Mouse (Mus musculus) heart, adult 8-10 months (tissue): ENCODE data around the gene Pawr. TPM values are rescaled to one million over a fixed set of nuclear protein-coding genes. Genes with fewer than 3 reads are reported as not detected.
"Not testable (repeated sequence)": the region's sequence is repeated elsewhere in the genome, so short reads cannot be mapped to it uniquely, and the experiment has no call there.

Source experiments
- DNase-seq: peaks from one replicate; pipeline ENCODE4 v3.0.0; 2022; ENCODE audit warnings: low spot score
- total RNA-seq, 4 experiments: library from RNA; stranded (reverse); gene quantifications; 2 replicates each; pipeline ENCODE4 v1.2.4; 2022

Pawr gene
- total RNA-seq, 4 experiments from 2014 or later = 3.2 to 4.6 (median 4.1) TPM

DNA sequence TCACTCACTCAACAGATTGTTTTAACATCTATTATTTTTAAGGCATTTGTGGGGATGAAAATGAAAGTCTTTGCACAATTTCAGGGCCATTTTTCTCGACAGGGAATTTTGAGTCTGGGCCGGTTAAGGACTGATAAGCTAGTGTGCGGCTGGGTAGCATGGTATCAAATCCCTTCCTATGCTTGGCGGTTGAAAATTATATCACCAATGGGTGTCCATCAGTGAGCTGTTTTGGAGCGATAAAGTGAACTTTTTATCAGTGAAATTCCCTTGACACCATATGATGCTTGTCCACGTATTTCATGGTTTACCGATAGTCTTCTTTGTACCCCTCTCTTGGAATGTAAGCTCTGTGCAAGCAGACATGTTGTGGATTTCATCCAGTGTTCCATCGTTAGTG lies 17.5 kb upstream of the Pawr start:
- DNase-seq = no peak

GRCm38 (mm10) chr10:108315236-108315635 lies 16.7 kb upstream of the Pawr start:
- DNase-seq = no peak

- DNase-seq = no peak
Observed at GRCm38 (mm10) chr10:108328356-108328755, 3.6 kb upstream of the Pawr start.

DNA sequence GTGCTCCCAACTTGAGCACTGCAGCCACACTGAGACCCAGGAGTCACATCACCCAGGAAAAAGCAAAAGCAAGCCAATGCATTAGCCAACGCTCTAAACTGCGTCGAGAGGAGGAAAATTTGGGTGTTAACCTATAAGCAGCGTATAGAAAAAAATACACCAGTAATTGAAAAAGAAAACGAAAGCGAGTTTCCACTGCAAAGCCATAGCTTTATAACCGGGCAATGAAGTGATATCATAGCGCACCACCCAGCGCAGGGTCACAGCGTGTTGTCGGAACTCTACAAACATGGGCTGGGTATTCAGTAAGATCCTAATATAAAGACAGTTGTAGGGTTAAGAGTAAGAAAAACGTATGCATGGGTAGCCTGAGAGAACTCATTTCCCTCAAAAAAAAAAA lies 2.9 kb upstream of the Pawr start:
- no peak for DNase-seq

DNA sequence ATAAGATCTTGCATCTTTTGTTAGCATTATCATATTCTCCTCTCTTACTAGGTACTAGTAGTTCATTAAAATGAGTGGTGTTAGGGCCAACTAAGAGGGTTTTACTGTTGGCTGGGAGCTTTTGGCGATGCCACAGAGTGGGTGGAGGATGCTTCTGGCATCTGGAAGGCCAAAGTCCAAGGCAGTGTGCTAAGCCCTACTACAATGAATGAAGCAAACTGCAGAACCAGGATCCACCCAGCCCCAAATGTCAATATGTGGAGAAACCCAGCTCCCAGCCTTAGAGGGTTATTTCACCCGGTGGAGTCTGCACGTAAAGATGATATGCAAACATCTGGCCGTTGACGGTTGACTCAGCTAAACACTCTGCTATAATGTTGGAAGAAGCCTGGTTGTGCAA lies 2.1 kb upstream of the Pawr start:
- no peak for DNase-seq

DNA sequence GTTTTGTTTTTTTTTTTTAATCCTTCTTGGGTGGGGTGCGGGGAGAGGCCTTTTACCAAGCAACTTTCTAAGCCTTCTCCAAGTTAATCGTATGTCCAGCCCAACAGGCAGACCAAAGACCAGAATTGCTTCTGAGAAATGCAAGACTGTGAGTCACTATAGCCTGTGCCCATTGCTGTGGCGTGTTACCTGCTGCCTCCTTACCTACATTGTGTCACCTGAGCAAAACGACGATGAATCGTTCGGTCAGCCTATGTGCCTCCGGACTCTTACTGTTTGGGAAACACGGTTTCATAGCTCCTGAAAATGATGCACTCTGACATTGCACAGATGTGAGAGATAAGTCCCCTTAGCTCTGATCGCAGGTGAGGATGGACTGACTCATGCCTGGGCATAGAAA lies 957 bp upstream of the Pawr start:
- DNase-seq = no peak

GRCm38 (mm10) chr10:108332571-108333541 lies 935 bp downstream of the Pawr start:
- peak; percentile 23 for DNase-seq

DNA sequence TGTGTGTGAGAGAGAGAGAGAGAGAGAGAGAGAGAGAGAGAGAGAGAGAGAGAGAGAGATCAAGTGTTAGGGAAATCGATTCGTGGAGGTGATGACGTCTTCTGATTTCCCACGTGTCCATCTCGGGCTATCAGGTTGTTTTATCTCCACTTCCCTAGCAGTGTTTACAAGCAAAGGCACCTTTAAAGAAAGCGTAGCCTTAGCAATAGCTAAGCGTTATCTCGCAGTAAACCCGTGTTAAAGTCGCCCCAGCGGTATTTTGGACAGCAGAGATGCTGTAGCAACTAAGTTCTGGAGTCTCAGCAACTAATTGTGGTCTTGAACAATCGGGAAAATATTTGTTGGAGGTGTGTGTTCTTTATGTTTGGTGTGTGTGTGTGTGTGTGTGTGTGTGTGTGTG lies 1.7 kb downstream of the Pawr start:
- no peak for DNase-seq

DNA sequence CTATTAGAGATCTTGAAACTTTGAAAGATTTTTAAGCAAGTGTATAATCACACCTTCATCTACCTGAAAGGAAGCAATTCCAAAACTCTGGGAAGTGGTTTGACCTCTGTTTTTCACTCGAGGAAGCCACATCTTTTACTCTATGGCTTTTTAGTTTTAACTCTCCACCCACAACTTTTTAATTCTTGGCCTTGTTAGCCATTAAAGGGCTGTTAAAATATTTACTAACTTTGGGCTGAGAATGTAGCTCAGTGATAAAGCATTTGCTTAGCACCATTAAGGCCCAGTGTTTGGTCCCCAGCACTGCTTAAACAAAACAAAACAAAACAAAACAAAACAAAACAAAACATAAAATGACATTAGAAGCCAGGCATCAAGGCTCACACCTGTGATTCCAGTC lies 2.2 kb downstream of the Pawr start:
- DNase-seq = no peak

DNA sequence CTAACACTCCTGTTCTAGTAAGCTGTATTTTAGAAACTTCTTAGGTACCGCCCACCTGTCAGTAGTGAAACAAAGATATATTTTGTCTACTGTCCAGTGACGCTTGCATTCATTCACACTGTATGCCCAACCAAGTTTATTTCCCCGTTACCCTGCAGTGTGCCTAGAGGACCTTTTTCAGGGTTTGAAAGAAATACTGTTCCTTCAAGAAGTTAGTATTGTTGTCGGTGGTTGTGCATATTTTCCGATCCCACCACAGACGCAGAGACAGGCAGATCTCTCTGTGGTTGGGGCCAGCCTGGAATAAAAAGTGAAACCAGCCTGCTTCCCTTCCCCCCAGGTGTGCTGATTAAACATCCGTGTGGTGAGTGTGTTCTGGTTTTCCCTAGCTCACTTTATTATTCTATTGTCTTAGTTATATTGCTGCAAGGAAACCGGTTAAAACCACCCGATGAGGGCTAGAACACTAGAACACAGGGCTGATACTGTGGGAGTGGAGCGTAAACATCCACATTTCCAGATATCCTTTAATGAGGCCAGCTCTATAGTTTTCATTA lies 3.9 kb downstream of the Pawr start:
- DNase-seq = no peak

DNA sequence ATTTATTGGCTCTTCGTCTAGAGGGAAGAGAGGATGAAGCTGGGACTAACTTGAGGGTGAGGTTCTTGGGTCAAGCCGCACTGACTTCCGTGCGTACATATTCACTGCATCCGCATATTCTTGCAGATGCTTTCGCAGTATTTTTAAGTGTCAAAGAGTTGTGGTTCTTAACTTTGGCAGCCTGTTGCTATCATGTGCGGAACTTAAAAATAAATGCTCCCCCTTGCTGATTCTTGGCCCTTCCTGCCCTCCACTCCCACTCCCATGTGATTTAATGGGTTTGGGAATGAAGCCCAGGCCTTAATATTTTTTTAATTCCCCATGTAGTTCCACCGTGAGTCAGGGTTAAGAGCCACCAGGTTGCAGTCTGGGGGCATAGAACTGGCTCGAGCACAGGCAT lies 4.7 kb downstream of the Pawr start:
- no peak for DNase-seq

DNA sequence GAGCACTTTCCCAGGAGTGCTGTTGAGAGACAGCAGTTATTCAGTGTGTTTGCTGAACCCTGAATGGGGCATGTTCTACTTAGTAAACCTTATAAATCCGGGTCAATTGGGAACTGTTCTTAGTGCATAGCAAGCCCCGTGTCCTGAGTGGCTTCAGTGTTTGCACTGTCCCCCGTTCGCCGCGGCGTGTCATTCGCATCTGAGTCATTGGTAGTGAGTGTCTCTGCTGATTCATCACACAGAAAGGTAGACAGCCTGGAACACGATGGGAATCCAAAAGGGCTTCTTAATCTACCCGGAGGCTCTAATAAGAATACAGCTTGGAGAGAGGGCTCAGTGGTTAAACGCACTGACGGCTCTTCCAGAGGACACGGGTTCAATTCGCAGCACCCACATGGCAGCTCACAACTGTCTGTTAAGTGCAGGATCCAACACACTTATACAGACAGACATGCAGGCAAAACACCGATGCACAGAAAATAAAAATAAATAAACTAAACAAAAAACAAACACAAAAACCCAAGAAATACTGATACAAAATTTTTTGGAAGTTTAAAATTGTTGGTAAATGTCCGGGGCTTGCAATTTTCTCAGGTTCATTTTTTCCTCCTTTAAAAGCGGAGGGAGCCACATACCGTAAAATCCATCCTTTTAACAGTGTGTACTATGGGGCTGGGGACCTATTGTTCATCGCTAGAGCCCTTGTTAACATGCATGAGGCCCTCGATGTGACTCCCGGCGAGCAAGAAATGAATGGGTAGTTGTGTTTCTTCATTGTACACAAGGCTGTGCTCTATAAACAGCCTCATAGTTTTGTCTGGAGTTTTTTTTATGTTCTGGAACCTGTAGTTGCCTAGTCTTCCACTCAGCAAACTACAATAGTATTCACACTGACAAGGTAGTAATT lies 6.4 kb downstream of the Pawr start:
- DNase-seq = no peak

- DNase-seq = no peak
Observed at GRCm38 (mm10) chr10:108339118-108339517, 7.2 kb downstream of the Pawr start.

DNA sequence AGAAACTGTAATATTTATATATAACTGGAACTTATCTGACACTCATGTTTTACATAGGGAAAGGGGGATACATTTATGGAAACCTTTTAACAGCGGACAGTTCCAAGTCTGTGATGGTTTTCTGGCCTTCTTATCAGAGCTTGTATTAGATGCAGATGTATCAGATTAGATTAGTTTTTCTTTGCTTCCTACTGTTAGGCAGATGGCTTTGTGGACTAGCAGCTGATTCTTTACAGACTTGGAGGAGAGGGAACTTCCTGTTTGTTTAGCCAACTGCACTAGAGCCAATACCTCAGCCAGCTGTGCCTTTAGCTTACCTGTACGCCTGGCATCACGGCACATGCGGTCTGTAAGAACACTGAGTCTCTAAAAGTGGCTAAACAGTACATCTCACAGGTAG lies 8.0 kb downstream of the Pawr start:
- DNase-seq = no peak

DNA sequence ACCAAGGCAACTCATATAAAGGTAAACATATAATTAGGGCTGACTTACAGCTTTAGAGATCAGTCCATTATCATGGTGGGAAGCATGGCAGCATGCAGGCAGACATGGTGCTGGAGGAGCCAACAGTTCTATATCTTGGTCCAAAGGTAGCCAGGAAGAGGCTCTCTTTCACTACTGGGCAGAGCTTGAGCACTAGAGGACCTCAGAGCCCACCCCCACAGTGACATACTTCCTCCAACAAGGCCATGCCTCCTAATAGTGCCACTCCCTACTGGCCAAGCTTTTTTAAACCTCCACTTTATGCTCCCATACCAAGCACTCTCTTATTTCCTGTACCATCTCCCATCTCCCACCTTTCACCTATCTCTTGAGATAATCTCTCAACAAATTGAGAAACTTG lies 11.8 kb downstream of the Pawr start:
- no peak for DNase-seq

DNA sequence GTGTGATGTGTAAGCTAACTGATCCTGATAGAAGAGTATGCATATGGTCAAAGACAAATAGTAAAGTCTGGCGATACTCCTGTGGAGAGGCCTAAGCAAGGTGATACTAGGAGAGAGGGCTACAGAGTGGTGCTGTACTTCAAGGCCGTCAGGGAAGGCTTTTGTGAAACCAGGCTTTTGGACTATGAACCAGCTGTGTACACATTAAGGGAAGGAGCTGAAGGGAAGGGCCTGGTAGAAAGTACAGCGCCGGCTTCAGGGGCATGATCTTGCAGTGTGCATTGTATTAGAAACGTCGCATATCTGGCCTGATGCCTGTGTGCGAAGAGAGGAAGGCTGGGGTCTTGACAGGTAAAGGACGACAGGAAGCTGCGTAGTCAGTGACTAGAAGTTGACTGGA lies 13.2 kb downstream of the Pawr start:
- DNase-seq = no peak

- not testable (repeated sequence) for DNase-seq
Observed at GRCm38 (mm10) chr10:108346301-108346700, 14.4 kb downstream of the Pawr start.

- peak; percentile 7 for DNase-seq
Observed at GRCm38 (mm10) chr10:108350125-108351070, 18.5 kb downstream of the Pawr start.

DNA sequence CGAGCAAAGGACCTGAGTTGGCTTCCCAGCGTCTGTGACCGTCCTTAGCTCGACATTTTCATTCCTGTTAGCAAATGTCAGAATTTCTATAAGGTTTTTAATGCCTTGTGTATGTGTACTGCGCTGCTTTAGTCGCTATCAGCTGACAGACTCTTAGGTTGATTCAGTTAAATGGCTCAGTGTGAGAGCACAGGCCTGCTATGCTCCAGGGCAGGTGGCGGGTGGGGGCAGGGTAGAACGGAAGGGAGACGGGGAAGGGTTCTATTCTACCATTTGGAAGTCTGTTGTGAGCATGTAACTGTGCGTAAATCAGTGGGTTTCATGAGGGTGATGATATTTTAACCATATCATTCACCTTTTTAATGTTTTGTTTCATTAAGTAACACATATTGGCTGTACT lies 21.0 kb downstream of the Pawr start:
- DNase-seq = no peak

DNA sequence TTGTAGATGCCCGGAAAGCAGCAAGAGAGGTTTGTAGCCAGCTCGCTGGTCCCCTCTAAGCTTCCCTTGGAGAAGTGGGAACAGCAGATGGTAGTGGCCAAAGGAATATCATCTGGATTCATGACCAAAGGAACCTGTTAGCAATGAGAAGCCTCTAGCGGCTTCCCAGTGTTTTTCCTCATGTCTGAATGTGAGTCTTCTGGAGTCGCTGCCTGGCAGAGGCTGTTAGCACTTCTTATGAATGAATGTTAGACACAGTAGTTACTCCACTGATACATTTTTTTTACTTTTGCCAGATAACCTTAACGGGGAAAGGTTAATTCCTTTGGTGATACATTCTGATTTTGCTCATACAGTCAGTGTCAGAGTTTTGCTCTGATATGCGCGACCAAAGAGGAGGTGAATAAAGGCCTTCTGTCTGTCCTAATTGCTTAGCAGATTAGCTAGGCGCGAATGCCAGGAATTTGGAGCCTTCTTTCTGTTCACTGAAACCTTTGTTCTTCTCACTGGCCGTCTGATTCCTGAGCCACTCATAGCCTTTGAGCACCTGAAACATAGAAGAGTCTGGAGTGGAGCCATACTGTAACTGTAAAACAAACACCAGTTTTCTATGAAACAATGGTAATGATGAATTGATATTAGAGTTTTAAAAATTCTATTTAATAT lies 22.9 kb downstream of the Pawr start:
- DNase-seq = no peak

- DNase-seq = no peak
Observed at GRCm38 (mm10) chr10:108355392-108355775, 23.5 kb downstream of the Pawr start.
